Mouse (Mus musculus) myocyte (in vitro differentiated cells): ENCODE results near the gene Cerkl. TPM values are rescaled to one million over a fixed set of nuclear protein-coding genes. Genes with fewer than 3 reads are reported as not detected.

ENCODE experiments used
- H3K27me3 ChIP-seq: one replicate; pipeline ENCODE4 v1.6.1; 2011; ENCODE audit not compliant: control insufficient read depth, insufficient read depth, insufficient read length
- H3K36me3 ChIP-seq: one replicate; pipeline ENCODE4 v1.6.1; 2011; ENCODE audit not compliant: control insufficient read depth, insufficient read depth
- H3K4me2 ChIP-seq: one replicate; pipeline ENCODE4 v1.6.1; 2011; ENCODE audit warnings: low read depth, control low read depth
- H3K4me3 ChIP-seq: one replicate; pipeline ENCODE4 v1.5.1; 2011; ENCODE audit warnings: mild to moderate bottlenecking, control low read depth, moderate library complexity
- H3K79me2 ChIP-seq: one replicate; pipeline ENCODE4 v1.6.1; 2011; ENCODE audit not compliant: control insufficient read depth, insufficient read depth
- H3ac ChIP-seq: one replicate; pipeline ENCODE4 v1.6.1; 2011; ENCODE audit not compliant: control insufficient read depth, insufficient read length
- CEBPB ChIP-seq: IDR thresholded peaks from 2 replicates; pipeline ENCODE4 v1.6.1; 2011; ENCODE audit warnings: mild to moderate bottlenecking, moderate library complexity; ENCODE audit not compliant: poor library complexity, insufficient read depth, severe bottlenecking
- E2F4 ChIP-seq: IDR thresholded peaks from one replicate; pipeline ENCODE4 v1.6.1; 2011; ENCODE audit warnings: mild to moderate bottlenecking, control low read depth, moderate library complexity; ENCODE audit not compliant: insufficient read depth
- MAX ChIP-seq: IDR thresholded peaks from one replicate; pipeline ENCODE4 v1.6.1; 2011; ENCODE audit warnings: low read depth, mild to moderate bottlenecking, control low read depth
- MYOD1 ChIP-seq, 3 experiments: IDR thresholded peaks; one replicate each; pipeline ENCODE4 v1.6.1; 2011; ENCODE audit warnings: control low read depth in 2 of 3, low read depth in 2 of 3, mild to moderate bottlenecking in 2 of 3, moderate library complexity in 1 of 3; ENCODE audit not compliant: insufficient read length in 2 of 3, control insufficient read depth in 1 of 3
- MYOG ChIP-seq, 3 experiments: IDR thresholded peaks; one replicate each; pipeline ENCODE4 v1.6.1; 2011; ENCODE audit warnings: control low read depth in 2 of 3, low read depth in 2 of 3, mild to moderate bottlenecking in 2 of 3; ENCODE audit not compliant: insufficient read length in 2 of 3, control insufficient read depth in 1 of 3, insufficient read depth in 1 of 3
- POLR2A ChIP-seq: IDR thresholded peaks from one replicate; pipeline ENCODE4 v1.6.1; 2011; ENCODE audit warnings: low read depth, mild to moderate bottlenecking, control low read depth, moderate library complexity; ENCODE audit not compliant: insufficient read length
- POLR2AphosphoS2 ChIP-seq: IDR thresholded peaks from one replicate; pipeline ENCODE4 v1.6.1; 2011; ENCODE audit warnings: low read depth, control low read depth; ENCODE audit not compliant: insufficient read length
- REST ChIP-seq: IDR thresholded peaks from one replicate; pipeline ENCODE4 v1.6.1; 2011; ENCODE audit warnings: mild to moderate bottlenecking, control low read depth, moderate library complexity; ENCODE audit not compliant: insufficient read depth, insufficient read length
- SRF ChIP-seq: IDR thresholded peaks from one replicate; pipeline ENCODE4 v1.6.1; 2011; ENCODE audit warnings: low read depth; ENCODE audit not compliant: control insufficient read depth, insufficient read length
- TCF12 ChIP-seq: IDR thresholded peaks from one replicate; pipeline ENCODE4 v1.6.1; 2011; ENCODE audit warnings: mild to moderate bottlenecking, control low read depth; ENCODE audit not compliant: poor library complexity, insufficient read depth, severe bottlenecking
- TCF3 ChIP-seq: IDR thresholded peaks from one replicate; pipeline ENCODE4 v1.6.1; 2011; ENCODE audit warnings: low read depth, control low read depth; ENCODE audit not compliant: insufficient read length
- USF1 ChIP-seq: IDR thresholded peaks from one replicate; pipeline ENCODE4 v1.6.1; 2011; ENCODE audit warnings: low read depth, mild to moderate bottlenecking, control low read depth, moderate library complexity
- polyA plus RNA-seq: library from polyadenylated mRNA; unstranded; fragments of >200 nt; fragmentation: generic; extraction: Trizol; gene quantifications from one replicate; pipeline ENCODE4 v1.2.1, GENCODE M21; 2012; ENCODE audit warnings: missing spikeins

Gene Cerkl
- not detected for polyA plus RNA-seq

GRCm38 (mm10) chr2:79456575-79457349 lies at the start of gene Cerkl, which contains the start of gene Neurod1:
Gene Cerkl (minus strand): TSS chr2:79456785.
Gene Neurod1 (minus strand): TSS chr2:79456751.
- H3K4me3 ChIP-seq, result no peak within 1 kb of the TSS
- TF ChIP-seq POLR2AphosphoS2 (no peak), USF1 (no peak), TCF3 (no peak), MYOG (IDR thresholded peaks at IDR 0.05; ENCODE audit: control insufficient read depth in 1 of 3, insufficient read depth in 1 of 3, insufficient read length in 2 of 3, low read depth in 2 of 3) (no peak), MYOD1 (IDR thresholded peaks at IDR 0.05; ENCODE audit: control insufficient read depth in 1 of 3, insufficient read length in 2 of 3, low read depth in 2 of 3) (no peak), SRF (no peak), POLR2A (no peak), CEBPB (no peak), MAX (no peak)
- H3ac ChIP-seq, result no peak within 1 kb of the TSS
- H3K79me2 ChIP-seq, result no peaks in the 10 kb centered on the region
- no peaks in the 10 kb centered on the region for H3K36me3 ChIP-seq
- H3K4me2 ChIP-seq, result no peak within 1 kb of the TSS
- H3K27me3 ChIP-seq, result peaks cover 54% of the 10 kb centered on the region

- no peak overlapping the region for H3ac ChIP-seq
- H3K36me3 ChIP-seq, result no peaks in the 10 kb centered on the region
- no peaks in the 10 kb centered on the region for H3K27me3 ChIP-seq
- H3K4me2 ChIP-seq, result no peak overlapping the region
- no peak for TF ChIP-seq MYOG (IDR thresholded peaks at IDR 0.05; ENCODE audit: control insufficient read depth in 1 of 3, insufficient read depth in 1 of 3, insufficient read length in 2 of 3, low read depth in 2 of 3)
- no peak for TF ChIP-seq CEBPB
- TF ChIP-seq MAX, result no peak
- TF ChIP-seq POLR2A, result no peak
- no peaks in the 10 kb centered on the region for H3K79me2 ChIP-seq
- no peak overlapping the region for H3K4me3 ChIP-seq
Measured at GRCm38 (mm10) chr2:79498990-79499755, 42.6 kb upstream of the Cerkl start.

DNA sequence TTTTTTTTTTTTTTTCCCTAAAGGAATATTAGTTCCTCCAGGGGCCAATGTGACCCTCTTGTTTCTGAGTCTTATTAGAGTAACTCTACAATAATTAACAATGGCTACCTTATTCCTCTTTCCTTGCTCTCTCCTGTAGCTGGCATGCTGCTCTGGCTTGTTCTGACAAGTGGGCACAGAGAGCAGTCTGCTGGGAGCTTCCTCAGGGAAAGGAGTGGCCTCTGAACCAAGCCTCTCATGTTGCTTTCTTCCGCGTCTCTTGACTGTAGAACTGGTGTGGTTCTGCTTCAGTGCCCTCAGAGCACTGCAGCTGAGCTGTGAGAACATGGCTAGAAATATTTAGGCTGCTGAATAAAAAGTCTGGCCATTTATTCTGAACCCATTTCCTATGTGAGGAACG lies 28.5 kb upstream of the Cerkl start:
- Histone ChIP-seq H3ac (no peak overlapping the region), H3K4me2 (no peak overlapping the region), H3K79me2 (no peaks in the 10 kb centered on the region), H3K4me3 (no peak overlapping the region), H3K27me3 (no peaks in the 10 kb centered on the region), H3K36me3 (no peaks in the 10 kb centered on the region)
- TF ChIP-seq TCF3, result no peak

DNA sequence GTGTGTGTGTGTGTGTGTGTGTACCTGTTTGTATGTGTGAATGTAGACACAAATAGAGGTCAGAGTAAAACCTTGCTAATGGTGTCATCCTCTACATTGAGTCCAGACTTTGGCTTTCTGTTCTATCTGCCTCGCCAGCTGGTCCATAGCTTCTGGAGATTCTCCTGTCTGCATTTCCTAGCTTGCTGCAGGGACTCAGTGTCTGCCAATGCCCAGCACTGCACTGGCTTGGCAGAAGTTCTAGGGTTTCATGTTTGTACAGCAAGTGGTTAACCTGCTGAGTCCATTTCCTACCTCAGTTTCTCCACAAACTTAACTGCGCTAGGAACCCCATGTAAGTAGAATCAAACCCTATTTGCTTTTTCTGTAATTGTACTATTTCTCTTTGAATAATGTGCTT lies 25.9 kb upstream of the Cerkl start:
- no peak overlapping the region for H3K4me3 ChIP-seq
- no peaks in the 10 kb centered on the region for H3K27me3 ChIP-seq
- TF ChIP-seq CEBPB (no peak), MYOG (IDR thresholded peaks at IDR 0.05; ENCODE audit: control insufficient read depth in 1 of 3, insufficient read depth in 1 of 3, insufficient read length in 2 of 3, low read depth in 2 of 3) (no peak), POLR2A (no peak), MAX (no peak), TCF12 (no peak), TCF3 (no peak), MYOD1 (IDR thresholded peaks at IDR 0.05; ENCODE audit: control insufficient read depth in 1 of 3, insufficient read length in 2 of 3, low read depth in 2 of 3) (no peak)
- no peaks in the 10 kb centered on the region for H3K79me2 ChIP-seq
- H3K36me3 ChIP-seq, result no peaks in the 10 kb centered on the region
- no peak overlapping the region for H3K4me2 ChIP-seq
- H3ac ChIP-seq, result no peak overlapping the region

- peaks cover 23% of the 10 kb centered on the region for H3K27me3 ChIP-seq
- no peaks in the 10 kb centered on the region for H3K79me2 ChIP-seq
- H3K4me2 ChIP-seq, result no peak overlapping the region
- H3ac ChIP-seq, result no peak overlapping the region
- TF ChIP-seq MYOG (IDR thresholded peaks at IDR 0.05; ENCODE audit: control insufficient read depth in 1 of 3, insufficient read depth in 1 of 3, insufficient read length in 2 of 3, low read depth in 2 of 3) (no peak), POLR2A (no peak), REST (no peak), USF1 (no peak), SRF (no peak), TCF3 (no peak), POLR2AphosphoS2 (no peak), MAX (no peak), TCF12 (no peak), MYOD1 (IDR thresholded peaks at IDR 0.05; ENCODE audit: control insufficient read depth in 1 of 3, insufficient read length in 2 of 3, low read depth in 2 of 3) (no peak), CEBPB (no peak), E2F4 (no peak)
- no peak overlapping the region for H3K4me3 ChIP-seq
- no peaks in the 10 kb centered on the region for H3K36me3 ChIP-seq
Measured at GRCm38 (mm10) chr2:79462411-79462810, 5.8 kb upstream of the Cerkl start.
